Mouse (Mus musculus) embryonic stem cell, embryonic (primary cell): ENCODE results near the gene Ttc9b.

ENCODE experiments used
- CTCF ChIA-PET, 4 experiments: fragments of 300-600 bp in 2 of 4; fragments of 350-600 bp in 2 of 4; sonication (Branson Sonifier 250); formaldehyde crosslinking; loops; one replicate each; lab custom pipeline; 2022; ENCODE audit warnings: inconsistent platforms in 2 of 4; lab: Charles Lee
- POLR2A ChIA-PET, 4 experiments: fragments of 300-600 bp in 2 of 4; fragments of 350-600 bp in 2 of 4; sonication (Branson Sonifier 250); formaldehyde crosslinking; loops; one replicate each; lab custom pipeline; 2022; ENCODE audit warnings: antibody characterized with exemption in 4 of 4, inconsistent platforms in 1 of 4; lab: Charles Lee

The Ttc9b gene

GRCm38 (mm10) chr7:27653681-27654437 is at the start of gene Ttc9b:
TSS of gene Ttc9b (plus strand) at chr7:27653915.
- CTCF ChIA-PET = interaction anchor here (0.6 to 2.5 kb wide), 46 partner anchors 8 to 516 kb away, joined by 3 to 20 read pairs (median 4); partner anchors contain the start of genes Map3k10 (in 3 of the 4), Sertad1 (in 2 of the 4), Zfp60 (in 2 of the 4) and Zfp607b (in 2 of the 4)
- POLR2A ChIA-PET = interaction anchor here in 3 of 4 experiments (0.6 to 1.2 kb wide), 10 partner anchors 9 to 515 kb away, joined by 3 to 6 read pairs (median 4); partner anchors contain the start of genes Fbl (in 1 of the 3), Shkbp1 (in 1 of the 3), Zfp60 (in 1 of the 3) and Zfp607b (in 1 of the 3)

GRCm38 (mm10) chr7:27604661-27605348 is 48.9 kb upstream of the Ttc9b start:
- CTCF ChIA-PET = interaction anchor here in 3 of 4 experiments (0.6 to 1.5 kb wide), 8 partner anchors 10 to 374 kb away, joined by 3 to 5 read pairs (median 4); no protein-coding TSS in a partner anchor
- POLR2A ChIA-PET = interaction anchor here in 3 of 4 experiments (0.6 to 11.7 kb wide), 16 partner anchors 10 to 297 kb away, joined by 3 to 125 read pairs (median 4); partner anchors contain the start of genes Akt2 (in 2 of the 3), Sertad1 (in 1 of the 3) and Zfp60 (in 1 of the 3)

GRCm38 (mm10) chr7:27605499-27606285 is 48.0 kb upstream of the Ttc9b start:
- POLR2A ChIA-PET = interaction anchor here in 3 of 4 experiments (0.6 to 11.7 kb wide), 17 partner anchors 9 to 298 kb away, joined by 3 to 125 read pairs (median 4); partner anchors contain the start of genes Akt2 (in 2 of the 3) and Sertad1 (in 1 of the 3)
- CTCF ChIA-PET = interaction anchor here in 3 of 4 experiments (0.6 to 1.5 kb wide), 11 partner anchors 9 to 375 kb away, joined by 3 to 7 read pairs (median 4); partner anchors contain the start of gene Zfp607b (in 1 of the 3)

- ChIA-PET CTCF (interaction anchor here in 2 of 4 experiments (0.8 to 1.3 kb wide), 6 partner anchors 15 to 251 kb away, joined by 3 to 7 read pairs (median 4); partner anchors contain the start of genes Shkbp1 (in 1 of the 2) and Zfp607b (in 1 of the 2)), POLR2A (interaction anchor here in 3 of 4 experiments (0.6 to 11.7 kb wide), 13 partner anchors 8 to 736 kb away, joined by 3 to 125 read pairs (median 4); partner anchors contain the start of gene Akt2 (in 2 of the 3))
Observed at GRCm38 (mm10) chr7:27606481-27607254, 47.0 kb upstream of the Ttc9b start.

GRCm38 (mm10) chr7:27607580-27607979 is 46.1 kb upstream of the Ttc9b start:
- ChIA-PET POLR2A (interaction anchor here in 2 of 4 experiments (0.6 to 11.7 kb wide), 7 partner anchors 9 to 735 kb away, joined by 3 to 125 read pairs (median 6); partner anchors contain the start of gene Akt2 (in 2 of the 2)), CTCF (interaction anchor here in 2 of 4 experiments (0.6 to 1.3 kb wide), 4 partner anchors 20 to 252 kb away, joined by 3 to 6 read pairs (median 4); partner anchors contain the start of gene Shkbp1 (in 1 of the 2))

GRCm38 (mm10) chr7:27608130-27608529 is 45.6 kb upstream of the Ttc9b start:
- ChIA-PET CTCF (interaction anchor here in 1 of 4 experiments (0.6 kb wide), 1 partner anchor 198 kb away, joined by 6 read pairs; no protein-coding TSS in a partner anchor), POLR2A (interaction anchor here in 3 of 4 experiments (0.6 to 11.7 kb wide), 6 partner anchors 10 to 17 kb away, joined by 3 to 125 read pairs (median 7); partner anchors contain the start of gene Akt2 (in 2 of the 3))

- POLR2A ChIA-PET = interaction anchor here in 2 of 4 experiments (1.1 to 11.7 kb wide), 6 partner anchors 11 to 101 kb away, joined by 3 to 125 read pairs (median 5); partner anchors contain the start of gene Akt2 (in 2 of the 2)
Observed at GRCm38 (mm10) chr7:27609285-27609684, 44.4 kb upstream of the Ttc9b start.

GRCm38 (mm10) chr7:27609688-27610087 is 44.0 kb upstream of the Ttc9b start:
- POLR2A ChIA-PET = interaction anchor here in 2 of 4 experiments (1.1 to 11.7 kb wide), 5 partner anchors 11 to 102 kb away, joined by 3 to 125 read pairs (median 4); partner anchors contain the start of gene Akt2 (in 2 of the 2)

More at GRCm38 (mm10) chr7:27609285-27609684, 44.4 kb upstream of the Ttc9b start:
- CTCF ChIA-PET = interaction anchor here in 2 of 4 experiments (0.5 to 0.6 kb wide), 2 partner anchors 204 to 226 kb away, joined by 3 read pairs; no protein-coding TSS in a partner anchor

GRCm38 (mm10) chr7:27610370-27610769 is 43.3 kb upstream of the Ttc9b start:
- POLR2A ChIA-PET = interaction anchor here in 2 of 4 experiments (0.5 to 11.7 kb wide), 9 partner anchors 8 to 102 kb away, joined by 3 to 125 read pairs (median 4); partner anchors contain the start of gene Akt2 (in 2 of the 2)
- CTCF ChIA-PET = interaction anchor here in 1 of 4 experiments (0.5 kb wide), 1 partner anchor 60 kb away, joined by 3 read pairs; no protein-coding TSS in a partner anchor

More at GRCm38 (mm10) chr7:27609688-27610087, 44.0 kb upstream of the Ttc9b start:
- CTCF ChIA-PET = interaction anchor here in 3 of 4 experiments (0.5 to 0.6 kb wide), 3 partner anchors 60 to 226 kb away, joined by 3 read pairs; no protein-coding TSS in a partner anchor

- ChIA-PET CTCF (no interaction called here), POLR2A (interaction anchor here in 2 of 4 experiments (0.5 to 11.7 kb wide), 6 partner anchors 9 to 19 kb away, joined by 3 to 97 read pairs (median 4); partner anchors contain the start of gene Akt2 (in 2 of the 2))
Observed at GRCm38 (mm10) chr7:27610871-27611270, 42.8 kb upstream of the Ttc9b start.

GRCm38 (mm10) chr7:27612940-27613339 is 40.8 kb upstream of the Ttc9b start:
- POLR2A ChIA-PET = interaction anchor here in 3 of 4 experiments (0.7 to 2.0 kb wide), 16 partner anchors 9 to 76 kb away, joined by 3 to 8 read pairs (median 4); partner anchors contain the start of gene Zfp607b (in 1 of the 3)

GRCm38 (mm10) chr7:27613751-27614499 is 39.8 kb upstream of the Ttc9b start:
- ChIA-PET CTCF (interaction anchor here in 2 of 4 experiments (0.7 to 1.3 kb wide), 3 partner anchors 9 to 87 kb away, joined by 4 to 5 read pairs (median 4); no protein-coding TSS in a partner anchor), POLR2A (interaction anchor here in 3 of 4 experiments (0.5 to 2.0 kb wide), 9 partner anchors 8 to 1906 kb away, joined by 3 to 8 read pairs (median 4); no protein-coding TSS in a partner anchor)

More at GRCm38 (mm10) chr7:27612940-27613339, 40.8 kb upstream of the Ttc9b start:
- CTCF ChIA-PET = interaction anchor here in 2 of 4 experiments (1.1 to 1.3 kb wide), 2 partner anchors 86 kb away, joined by 4 read pairs; no protein-coding TSS in a partner anchor

GRCm38 (mm10) chr7:27621028-27621427 is 32.7 kb upstream of the Ttc9b start:
- ChIA-PET CTCF (no interaction called here), POLR2A (interaction anchor here in 3 of 4 experiments (0.5 to 2.4 kb wide), 9 partner anchors 8 to 755 kb away, joined by 3 to 13 read pairs (median 4); partner anchors contain the start of genes 2310022A10Rik (in 1 of the 3), Blvrb (in 1 of the 3), Pld3 (in 1 of the 3) and Sptbn4 (in 1 of the 3))

GRCm38 (mm10) chr7:27622234-27622633 is 31.5 kb upstream of the Ttc9b start:
- CTCF ChIA-PET = interaction anchor here in 3 of 4 experiments (0.5 to 1.8 kb wide), 13 partner anchors 16 to 390 kb away, joined by 3 to 7 read pairs (median 4); no protein-coding TSS in a partner anchor
- POLR2A ChIA-PET = interaction anchor here (0.6 to 4.2 kb wide), 44 partner anchors 9 to 754 kb away, joined by 3 to 28 read pairs (median 4); partner anchors contain the start of genes Akt2 (in 3 of the 4), 2310022A10Rik (in 1 of the 4), Dyrk1b (in 1 of the 4) and Pld3 (in 1 of the 4)
